Mouse (Mus musculus) limb, embryonic 11.5 days (tissue): Measurements from ENCODE around the gene Tnfrsf25. TPM values are rescaled to one million over a fixed set of nuclear protein-coding genes. Genes with fewer than 3 reads are reported as not detected.

Experiments
- ATAC-seq: fragments of 200-750 bp; cut with Nextera tagmentation; 2 replicates; pipeline ENCODE4 v1.8.0; 2017; ENCODE audit warnings: low read depth; ENCODE audit not compliant: insufficient number of reproducible peaks, low FRiP score, low TSS enrichment
- DNase-seq: peaks from one replicate; pipeline ENCODE4 v3.0.0-alpha.2; 2015; ENCODE audit warnings: low spot score
- H3K27ac ChIP-seq: fragments of 300-500 bp; sonication (generic); replicated peaks from 2 replicates; pipeline ENCODE4 v1.5.1; 2014; ENCODE audit warnings: low read depth, mild to moderate bottlenecking, low read length
- H3K27me3 ChIP-seq: fragments of 300-500 bp; sonication (generic); 2 replicates; pipeline ENCODE4 v1.6.1; 2014; ENCODE audit warnings: mild to moderate bottlenecking, low read length, mixed read lengths; ENCODE audit not compliant: control insufficient read depth, insufficient read depth
- H3K36me3 ChIP-seq: fragments of 300-500 bp; sonication (generic); 2 replicates; pipeline ENCODE4 v1.6.1; 2014; ENCODE audit warnings: mild to moderate bottlenecking, low read length, moderate library complexity, mixed read lengths; ENCODE audit not compliant: control insufficient read depth, insufficient read depth
- H3K4me1 ChIP-seq: fragments of 300-500 bp; sonication (generic); 2 replicates; pipeline ENCODE4 v1.6.1; 2014; ENCODE audit warnings: low read length, mixed read lengths; ENCODE audit not compliant: control insufficient read depth, insufficient read depth
- H3K4me2 ChIP-seq: fragments of 300-500 bp; sonication (generic); 2 replicates; pipeline ENCODE4 v1.6.1; 2014; ENCODE audit warnings: low read depth, mild to moderate bottlenecking, moderate library complexity; ENCODE audit not compliant: severe bottlenecking
- H3K4me3 ChIP-seq: fragments of 300-500 bp; sonication (generic); 2 replicates; pipeline ENCODE4 v1.5.1; 2014; ENCODE audit warnings: low read depth, low read length
- H3K9ac ChIP-seq: fragments of 300-500 bp; sonication (generic); 2 replicates; pipeline ENCODE4 v1.6.1; 2014; ENCODE audit warnings: mild to moderate bottlenecking, low read length
- H3K9me3 ChIP-seq: fragments of 300-500 bp; sonication (generic); 2 replicates; pipeline ENCODE4 v1.6.1; 2016; ENCODE audit warnings: low read length; ENCODE audit not compliant: control insufficient read depth
- WGBS: fragments of 180-500 bp; shearing (Covaris S2); extraction: QIAGEN DNeasy Blood & Tissue Kit; methylation state at CpG from one replicate; pipeline ENCODE4 v1.1.7; 2014; 5-methylcytosine and 5-hydroxymethylcytosine counted together
- polyA plus RNA-seq: library from polyadenylated mRNA; unstranded; fragments of >200 nt; fragmentation: Nextera tagmentation; extraction: Ambion mirVana; gene quantifications from 2 replicates; pipeline ENCODE4 v1.2.1, GENCODE M21; 2014

The Tnfrsf25 gene
- polyA plus RNA-seq, 1 experiment from 2014 or later = 0.79 TPM

- Histone ChIP-seq H3K9ac (no peak overlapping the region), H3K4me1 (peaks cover 39% of the 10 kb centered on the region)
Measured at GRCm38 (mm10) chr4:152129395-152129930, 13.7 kb downstream of the Tnfrsf25 start.

GRCm38 (mm10) chr4:152130771-152131653 lies 15.3 kb downstream of the Tnfrsf25 start:
- DNase-seq = peak; percentile 73
- no peak overlapping the region for H3K27ac ChIP-seq

More at GRCm38 (mm10) chr4:152129395-152129930, 13.7 kb downstream of the Tnfrsf25 start:
- Histone ChIP-seq H3K9me3 (no peaks in the 10 kb centered on the region), H3K36me3 (no peaks in the 10 kb centered on the region), H3K27me3 (peaks cover 100% of the 10 kb centered on the region), H3K27ac (no peak overlapping the region), H3K4me3 (no peak overlapping the region), H3K4me2 (no peak overlapping the region)
- ATAC-seq (no peak), DNase-seq (no peak)
- WGBS = 27% methylated on average over 13 of the region's 13 CpGs

GRCm38 (mm10) chr4:152131809-152132771 lies 16.4 kb downstream of the Tnfrsf25 start:
- DNase-seq (peak; percentile 74), ATAC-seq (peak; percentile 22; the same call in 1 of the 2 replicates)
- Histone ChIP-seq H3K4me3 (peak overlapping the region; percentile 21), H3K9ac (no peak overlapping the region), H3K36me3 (no peaks in the 10 kb centered on the region), H3K4me2 (peak overlapping the region; percentile 53), H3K27ac (no peak overlapping the region), H3K27me3 (peaks cover 77% of the 10 kb centered on the region), H3K4me1 (peaks cover 26% of the 10 kb centered on the region), H3K9me3 (no peaks in the 10 kb centered on the region)
- WGBS = 3% methylated on average over 49 of the region's 50 CpGs

More at GRCm38 (mm10) chr4:152130771-152131653, 15.3 kb downstream of the Tnfrsf25 start:
- H3K4me3 ChIP-seq = peak overlapping the region; percentile 21
- H3K4me1 ChIP-seq = peaks cover 29% of the 10 kb centered on the region
- peak overlapping the region; percentile 53 for H3K4me2 ChIP-seq
- H3K27me3 ChIP-seq = peaks cover 88% of the 10 kb centered on the region
- no peaks in the 10 kb centered on the region for H3K9me3 ChIP-seq
- under 1% methylated on average over 69 of the region's 85 CpGs for WGBS
- ATAC-seq = peak; percentile 34; the same call in 1 of the 2 replicates
- H3K9ac ChIP-seq = peak overlapping the region; percentile 1; the same call in 1 of the 2 replicates
- no peaks in the 10 kb centered on the region for H3K36me3 ChIP-seq

- H3K9me3 ChIP-seq = no peaks in the 10 kb centered on the region
- no peak overlapping the region for H3K4me3 ChIP-seq
- no peaks in the 10 kb centered on the region for H3K36me3 ChIP-seq
- H3K27me3 ChIP-seq = peaks cover 70% of the 10 kb centered on the region
- DNase-seq = no peak
- H3K4me1 ChIP-seq = peaks cover 26% of the 10 kb centered on the region
- WGBS = 25% methylated on average over 10 of the region's 10 CpGs
- peak overlapping the region; percentile 53 for H3K4me2 ChIP-seq
- H3K9ac ChIP-seq = no peak overlapping the region
- ATAC-seq = no peak
- no peak overlapping the region for H3K27ac ChIP-seq
Measured at GRCm38 (mm10) chr4:152132772-152133169, 17.0 kb downstream of the Tnfrsf25 start.

- H3K27me3 ChIP-seq = peaks cover 66% of the 10 kb centered on the region
- no peak for ATAC-seq
- H3K9me3 ChIP-seq = no peaks in the 10 kb centered on the region
- H3K4me1 ChIP-seq = peaks cover 26% of the 10 kb centered on the region
- WGBS = 46% methylated on average over 5 of the region's 5 CpGs
- H3K27ac ChIP-seq = no peak overlapping the region
- H3K9ac ChIP-seq = no peak overlapping the region
- no peaks in the 10 kb centered on the region for H3K36me3 ChIP-seq
- no peak overlapping the region for H3K4me2 ChIP-seq
- H3K4me3 ChIP-seq = no peak overlapping the region
- DNase-seq = no peak
Measured at GRCm38 (mm10) chr4:152133213-152133612, 17.5 kb downstream of the Tnfrsf25 start.

- H3K36me3 ChIP-seq = no peaks in the 10 kb centered on the region
- ATAC-seq = no peak
- no peak overlapping the region for H3K27ac ChIP-seq
- peak; percentile 74 for DNase-seq
- H3K4me3 ChIP-seq = no peak overlapping the region
- H3K4me1 ChIP-seq = peaks cover 21% of the 10 kb centered on the region
- peaks cover 55% of the 10 kb centered on the region for H3K27me3 ChIP-seq
- no peak overlapping the region for H3K9ac ChIP-seq
- H3K4me2 ChIP-seq = no peak overlapping the region
- no peaks in the 10 kb centered on the region for H3K9me3 ChIP-seq
Measured at GRCm38 (mm10) chr4:152134507-152134906, 18.8 kb downstream of the Tnfrsf25 start.

- no peak for ATAC-seq
- DNase-seq = no peak
- H3K27me3 ChIP-seq = peaks cover 47% of the 10 kb centered on the region
- peaks cover 21% of the 10 kb centered on the region for H3K4me1 ChIP-seq
- H3K36me3 ChIP-seq = no peaks in the 10 kb centered on the region
- no peak overlapping the region for H3K27ac ChIP-seq
- no peak overlapping the region for H3K4me3 ChIP-seq
- no peak overlapping the region for H3K4me2 ChIP-seq
- H3K9me3 ChIP-seq = no peaks in the 10 kb centered on the region
- 85% methylated on average over 12 of the region's 12 CpGs for WGBS
- no peak overlapping the region for H3K9ac ChIP-seq
Measured at GRCm38 (mm10) chr4:152135363-152135762, 19.6 kb downstream of the Tnfrsf25 start.
